Mouse (Mus musculus): Measurements from ENCODE around the gene Fgf10. TPM values are rescaled to one million over a fixed set of nuclear protein-coding genes. Genes with fewer than 3 reads are reported as not detected.

Fgf10 gene
- polyA plus RNA-seq, 1 experiment from 2014 or later: 2.6 TPM

GRCm38 (mm10) chr13:118661664-118662063 lies 7.9 kb upstream of the Fgf10 start:
- Histone ChIP-seq H3K27me3 (ENCODE audit: control insufficient read depth, insufficient read depth, low read length) (no peaks in the 10 kb centered on the region), H3K9me3 (ENCODE audit: control insufficient read depth, low read length) (no peaks in the 10 kb centered on the region), H3K4me1 (replicated peaks; ENCODE audit: control insufficient read depth, insufficient read depth, low read length) (no peaks in the 10 kb centered on the region), H3K27ac (no peak overlapping the region), H3K36me3 (replicated peaks; ENCODE audit: control insufficient read depth, insufficient read depth) (no peaks in the 10 kb centered on the region), H3K4me3 (replicated peaks; ENCODE audit: low read length) (no peak overlapping the region), H3K4me2 (replicated peaks) (no peak overlapping the region), H3K9ac (no peak overlapping the region)
- ATAC-seq (ENCODE audit: low FRiP score): no peak
- no peak for DNase-seq (ENCODE audit: low spot score)
- 90% methylated on average over 3 of the region's 3 CpGs for WGBS

- Histone ChIP-seq H3K9me3 (ENCODE audit: control insufficient read depth, low read length) (no peaks in the 10 kb centered on the region), H3K4me3 (replicated peaks; ENCODE audit: low read length) (no peak overlapping the region), H3K27ac (no peak overlapping the region), H3K36me3 (replicated peaks; ENCODE audit: control insufficient read depth, insufficient read depth) (no peaks in the 10 kb centered on the region), H3K4me1 (replicated peaks; ENCODE audit: control insufficient read depth, insufficient read depth, low read length) (no peaks in the 10 kb centered on the region), H3K27me3 (ENCODE audit: control insufficient read depth, insufficient read depth, low read length) (no peaks in the 10 kb centered on the region), H3K4me2 (replicated peaks) (no peak overlapping the region), H3K9ac (no peak overlapping the region)
- no peak for DNase-seq (ENCODE audit: low spot score)
- no peak for ATAC-seq (ENCODE audit: low FRiP score)
- 84% methylated on average over 2 of the region's 2 CpGs for WGBS
Observed at GRCm38 (mm10) chr13:118664901-118665300, 4.7 kb upstream of the Fgf10 start.

GRCm38 (mm10) chr13:118679228-118679627 lies 9.6 kb downstream of the Fgf10 start:
- H3K4me2 ChIP-seq (replicated peaks): no peak overlapping the region
- H3K27me3 ChIP-seq (ENCODE audit: control insufficient read depth, insufficient read depth, low read length): no peaks in the 10 kb centered on the region
- H3K9ac ChIP-seq: no peak overlapping the region
- ATAC-seq (ENCODE audit: low FRiP score) (no peak), DNase-seq (ENCODE audit: low spot score) (no peak)
- no peaks in the 10 kb centered on the region for H3K4me1 ChIP-seq (replicated peaks; ENCODE audit: control insufficient read depth, insufficient read depth, low read length)
- 91% methylated on average over 3 of the region's 3 CpGs for WGBS
- H3K27ac ChIP-seq: no peak overlapping the region
- H3K9me3 ChIP-seq (ENCODE audit: control insufficient read depth, low read length): no peaks in the 10 kb centered on the region
- no peaks in the 10 kb centered on the region for H3K36me3 ChIP-seq (replicated peaks; ENCODE audit: control insufficient read depth, insufficient read depth)
- H3K4me3 ChIP-seq (replicated peaks; ENCODE audit: low read length): no peak overlapping the region

- Histone ChIP-seq H3K36me3 (replicated peaks; ENCODE audit: control insufficient read depth, insufficient read depth) (no peaks in the 10 kb centered on the region), H3K4me3 (replicated peaks; ENCODE audit: low read length) (no peak overlapping the region), H3K9ac (no peak overlapping the region), H3K9me3 (ENCODE audit: control insufficient read depth, low read length) (no peaks in the 10 kb centered on the region), H3K27me3 (ENCODE audit: control insufficient read depth, insufficient read depth, low read length) (no peaks in the 10 kb centered on the region), H3K4me2 (replicated peaks) (no peak overlapping the region), H3K27ac (no peak overlapping the region), H3K4me1 (replicated peaks; ENCODE audit: control insufficient read depth, insufficient read depth, low read length) (no peaks in the 10 kb centered on the region)
- no peak for DNase-seq (ENCODE audit: low spot score)
- ATAC-seq (ENCODE audit: low FRiP score): no peak
- WGBS: 92% methylated on average over 2 of the region's 2 CpGs
Observed at GRCm38 (mm10) chr13:118693049-118693448, 23.5 kb downstream of the Fgf10 start.

GRCm38 (mm10) chr13:118695103-118695502 lies 25.5 kb downstream of the Fgf10 start:
- Histone ChIP-seq H3K9ac (no peak overlapping the region), H3K4me1 (replicated peaks; ENCODE audit: control insufficient read depth, insufficient read depth, low read length) (no peaks in the 10 kb centered on the region), H3K4me2 (replicated peaks) (no peak overlapping the region), H3K27ac (no peak overlapping the region), H3K9me3 (ENCODE audit: control insufficient read depth, low read length) (no peaks in the 10 kb centered on the region), H3K36me3 (replicated peaks; ENCODE audit: control insufficient read depth, insufficient read depth) (no peaks in the 10 kb centered on the region), H3K4me3 (replicated peaks; ENCODE audit: low read length) (no peak overlapping the region), H3K27me3 (ENCODE audit: control insufficient read depth, insufficient read depth, low read length) (no peaks in the 10 kb centered on the region)
- no peak for ATAC-seq (ENCODE audit: low FRiP score)
- DNase-seq (ENCODE audit: low spot score): no peak
- 29% methylated on average over 4 of the region's 4 CpGs for WGBS

GRCm38 (mm10) chr13:118703727-118704126 lies 34.1 kb downstream of the Fgf10 start:
- Histone ChIP-seq H3K36me3 (replicated peaks; ENCODE audit: control insufficient read depth, insufficient read depth) (no peaks in the 10 kb centered on the region), H3K27ac (no peak overlapping the region), H3K27me3 (ENCODE audit: control insufficient read depth, insufficient read depth, low read length) (no peaks in the 10 kb centered on the region), H3K4me3 (replicated peaks; ENCODE audit: low read length) (no peak overlapping the region), H3K4me1 (replicated peaks; ENCODE audit: control insufficient read depth, insufficient read depth, low read length) (no peaks in the 10 kb centered on the region), H3K9me3 (ENCODE audit: control insufficient read depth, low read length) (no peaks in the 10 kb centered on the region), H3K9ac (no peak overlapping the region), H3K4me2 (replicated peaks) (no peak overlapping the region)
- DNase-seq (ENCODE audit: low spot score): no peak
- no peak for ATAC-seq (ENCODE audit: low FRiP score)

- no peak overlapping the region for H3K27ac ChIP-seq
- no peak overlapping the region for H3K4me3 ChIP-seq (replicated peaks; ENCODE audit: low read length)
- H3K9ac ChIP-seq: no peak overlapping the region
- DNase-seq (ENCODE audit: low spot score) (no peak), ATAC-seq (ENCODE audit: low FRiP score) (no peak)
- no peak overlapping the region for H3K4me2 ChIP-seq (replicated peaks)
- no peaks in the 10 kb centered on the region for H3K27me3 ChIP-seq (ENCODE audit: control insufficient read depth, insufficient read depth, low read length)
- no peaks in the 10 kb centered on the region for H3K9me3 ChIP-seq (ENCODE audit: control insufficient read depth, low read length)
- WGBS: 82% methylated on average over 3 of the region's 3 CpGs
- no peaks in the 10 kb centered on the region for H3K36me3 ChIP-seq (replicated peaks; ENCODE audit: control insufficient read depth, insufficient read depth)
- H3K4me1 ChIP-seq (replicated peaks; ENCODE audit: control insufficient read depth, insufficient read depth, low read length): no peaks in the 10 kb centered on the region
Observed at GRCm38 (mm10) chr13:118705716-118706115, 36.1 kb downstream of the Fgf10 start.

GRCm38 (mm10) chr13:118709912-118710311 lies 40.3 kb downstream of the Fgf10 start:
- 96% methylated on average over 1 of the region's 1 CpGs for WGBS
- ATAC-seq (ENCODE audit: low FRiP score) (no peak), DNase-seq (ENCODE audit: low spot score) (no peak)
- peaks cover 12% of the 10 kb centered on the region for H3K4me1 ChIP-seq (replicated peaks; ENCODE audit: control insufficient read depth, insufficient read depth, low read length)
- no peaks in the 10 kb centered on the region for H3K9me3 ChIP-seq (ENCODE audit: control insufficient read depth, low read length)
- H3K4me2 ChIP-seq (replicated peaks): no peak overlapping the region
- no peak overlapping the region for H3K9ac ChIP-seq
- no peak overlapping the region for H3K27ac ChIP-seq
- H3K36me3 ChIP-seq (replicated peaks; ENCODE audit: control insufficient read depth, insufficient read depth): no peaks in the 10 kb centered on the region
- no peak overlapping the region for H3K4me3 ChIP-seq (replicated peaks; ENCODE audit: low read length)
- H3K27me3 ChIP-seq (ENCODE audit: control insufficient read depth, insufficient read depth, low read length): peaks cover 19% of the 10 kb centered on the region

GRCm38 (mm10) chr13:118713626-118714150 lies 44.1 kb downstream of the Fgf10 start:
- ATAC-seq (ENCODE audit: low FRiP score): no peak
- peak overlapping the region; percentile 20; the same call in 1 of the 2 replicates for H3K9ac ChIP-seq
- H3K27me3 ChIP-seq (ENCODE audit: control insufficient read depth, insufficient read depth, low read length): peaks cover 44% of the 10 kb centered on the region
- peak overlapping the region; percentile 89 for H3K4me2 ChIP-seq (replicated peaks)
- no peaks in the 10 kb centered on the region for H3K36me3 ChIP-seq (replicated peaks; ENCODE audit: control insufficient read depth, insufficient read depth)
- H3K9me3 ChIP-seq (ENCODE audit: control insufficient read depth, low read length): no peaks in the 10 kb centered on the region
- peak overlapping the region; percentile 44 for H3K4me3 ChIP-seq (replicated peaks; ENCODE audit: low read length)
- H3K4me1 ChIP-seq (replicated peaks; ENCODE audit: control insufficient read depth, insufficient read depth, low read length): peaks cover 21% of the 10 kb centered on the region
- WGBS: 0% methylated on average over 14 of the region's 14 CpGs
- DNase-seq (ENCODE audit: low spot score): no peak
- H3K27ac ChIP-seq: no peak overlapping the region
